Mouse (Mus musculus) left cerebral cortex, adult 8-10 months (tissue): ENCODE data around the gene Tcf19. TPM values are rescaled to one million over a fixed set of nuclear protein-coding genes. Genes with fewer than 3 reads are reported as not detected.

ENCODE experiments used
- DNase-seq, 2 experiments: peaks; one replicate each; pipeline ENCODE4 v3.0.0; 2022; ENCODE audit warnings: low spot score in 2 of 2
- total RNA-seq, 4 experiments: library from RNA; stranded (reverse); gene quantifications; 2 replicates each; pipeline ENCODE4 v1.2.4; 2022

Tcf19 gene
- total RNA-seq, result 10 to 100 TPM in 3 of 4 experiments, 1 to 10 TPM in 1; 10.0 to 16.0 (median 13.3) TPM

DNA sequence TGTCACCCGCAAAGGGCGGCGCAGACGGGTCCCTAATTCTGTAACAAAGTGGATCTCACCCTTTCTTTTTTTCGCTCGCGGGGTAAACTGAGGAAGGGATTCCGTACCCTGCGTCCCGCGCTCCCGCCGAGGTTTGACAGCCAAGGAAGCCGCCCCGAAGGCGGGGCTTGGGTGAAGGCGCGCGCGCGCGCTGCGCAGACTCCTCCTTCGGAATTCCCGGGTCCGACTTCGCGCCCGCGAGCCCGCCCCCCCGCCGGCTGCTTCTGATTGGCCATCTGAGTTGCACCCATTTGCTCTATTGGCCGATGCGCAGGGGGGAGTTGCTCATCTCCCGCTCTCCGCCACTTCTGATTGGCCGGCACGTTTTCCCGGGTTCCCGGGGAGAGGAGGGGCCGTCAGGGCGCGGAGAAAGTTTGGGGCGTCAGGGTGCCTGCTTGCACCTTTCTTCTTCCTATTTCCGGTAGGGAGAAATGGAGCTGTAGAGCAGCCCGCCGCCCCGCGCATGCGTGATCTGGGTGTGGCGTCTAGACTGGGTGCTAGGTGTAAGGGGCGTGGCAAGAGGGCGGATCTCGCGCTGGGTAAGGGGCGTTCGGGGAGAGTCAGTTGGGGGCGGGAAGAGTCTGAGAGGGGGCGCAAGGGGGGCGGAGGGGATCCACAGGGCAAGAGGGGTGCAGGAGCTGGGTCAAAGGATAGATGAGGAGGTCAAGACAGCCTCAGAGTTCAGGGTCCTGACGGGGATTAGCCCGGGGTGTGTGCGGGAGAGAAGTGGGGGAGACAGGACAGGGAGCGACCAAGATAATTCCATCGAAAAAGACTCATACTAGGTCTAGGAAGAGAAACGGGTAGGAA lies at the start of gene Tcf19, which contains the start of gene Cchcr1:
Gene Tcf19 (minus strand): TSS at position 173 of the 849 bp plus-strand sequence.
Gene Cchcr1 (plus strand): TSS at position 449 of the 849 bp plus-strand sequence.
- DNase-seq, result peak; percentile 81 to 95

DNA sequence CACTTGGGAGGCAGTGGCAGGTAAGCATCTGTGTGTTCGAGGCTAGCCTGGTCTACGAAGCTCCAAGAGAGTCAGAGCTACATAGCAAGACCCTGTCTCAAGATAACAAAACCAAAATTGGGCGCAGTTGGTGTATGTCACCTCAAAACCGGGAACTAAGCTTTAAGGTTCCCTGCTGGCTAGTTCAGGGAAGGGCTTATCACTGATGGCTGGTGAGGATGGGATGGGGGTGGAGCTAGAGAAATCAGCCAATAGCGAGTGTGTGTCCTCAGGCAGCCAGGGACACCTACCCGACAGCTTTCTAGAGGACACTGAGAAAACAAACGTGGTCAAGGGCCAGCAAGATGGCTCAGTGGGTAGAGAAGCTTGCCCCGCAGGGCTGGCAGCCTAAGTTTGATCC lies 41.6 kb upstream of the Tcf19 start:
- no peak for DNase-seq

DNA sequence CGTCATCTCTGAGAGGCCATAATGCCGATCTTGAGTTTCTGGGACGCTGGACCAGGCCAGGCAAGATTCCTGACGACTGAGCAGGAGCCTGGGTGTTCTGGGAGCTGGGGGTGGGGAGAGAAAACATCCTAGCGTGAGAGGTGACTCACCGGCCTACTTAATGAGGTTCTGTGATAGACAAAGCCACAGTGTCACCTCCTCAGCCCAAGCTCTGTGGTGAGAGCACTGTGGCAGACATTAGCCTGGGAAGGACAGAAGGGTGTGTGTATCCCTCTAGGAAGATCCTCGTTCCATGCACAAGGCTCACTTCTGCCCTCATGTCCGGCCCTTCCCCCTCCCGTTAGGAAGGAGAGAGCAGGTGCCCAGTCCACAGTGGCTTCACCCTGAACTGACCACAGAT lies 40.7 kb upstream of the Tcf19 start:
- DNase-seq, result no peak

DNA sequence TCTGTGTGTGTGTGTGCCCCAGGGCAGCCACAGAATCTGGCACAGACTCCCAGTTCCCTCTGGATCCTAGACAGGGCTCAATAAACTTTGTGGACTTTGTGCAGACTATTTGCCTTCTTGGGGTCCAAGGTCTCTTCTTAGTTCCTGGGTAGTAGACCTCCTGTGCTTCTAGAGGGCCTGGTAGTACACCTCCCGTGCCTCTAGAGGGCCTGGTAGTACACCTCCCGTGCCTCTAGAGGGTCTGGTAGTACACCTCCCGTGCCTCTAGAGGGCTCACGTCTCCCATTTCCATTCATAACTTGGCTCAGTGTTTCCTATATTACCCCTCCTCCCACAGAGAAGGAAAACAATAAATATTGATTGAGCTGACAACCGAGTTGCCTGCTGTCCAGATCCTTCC lies 40.2 kb upstream of the Tcf19 start:
- no peak for DNase-seq

DNA sequence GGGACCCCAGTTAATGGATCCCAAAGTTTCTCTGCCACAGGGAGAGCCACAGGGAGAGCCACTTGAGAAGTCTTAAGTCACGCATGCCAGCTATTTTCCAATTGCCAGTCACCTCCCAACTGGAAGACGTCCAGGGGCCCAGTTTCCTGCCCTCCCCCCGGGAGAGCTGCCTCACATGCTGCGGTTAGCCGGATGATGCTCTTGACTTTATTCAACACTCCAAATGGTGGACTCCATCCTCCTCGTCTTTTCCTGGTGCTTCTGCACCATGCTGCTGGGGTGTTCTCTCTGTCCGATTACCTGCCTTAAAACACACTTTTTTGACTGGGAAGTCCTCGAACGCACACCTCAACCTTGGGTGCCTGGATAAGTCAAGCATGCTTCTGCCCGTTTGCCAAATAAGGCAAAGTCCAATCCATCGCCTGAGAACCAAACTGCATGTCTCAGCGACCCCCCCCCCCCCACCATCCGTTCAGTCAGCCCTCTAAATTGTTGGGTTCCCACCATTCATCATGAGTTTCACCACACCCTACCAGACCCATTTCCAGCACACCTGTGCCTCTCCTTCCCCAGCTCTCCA lies 39.7 kb upstream of the Tcf19 start:
- no peak for DNase-seq

DNA sequence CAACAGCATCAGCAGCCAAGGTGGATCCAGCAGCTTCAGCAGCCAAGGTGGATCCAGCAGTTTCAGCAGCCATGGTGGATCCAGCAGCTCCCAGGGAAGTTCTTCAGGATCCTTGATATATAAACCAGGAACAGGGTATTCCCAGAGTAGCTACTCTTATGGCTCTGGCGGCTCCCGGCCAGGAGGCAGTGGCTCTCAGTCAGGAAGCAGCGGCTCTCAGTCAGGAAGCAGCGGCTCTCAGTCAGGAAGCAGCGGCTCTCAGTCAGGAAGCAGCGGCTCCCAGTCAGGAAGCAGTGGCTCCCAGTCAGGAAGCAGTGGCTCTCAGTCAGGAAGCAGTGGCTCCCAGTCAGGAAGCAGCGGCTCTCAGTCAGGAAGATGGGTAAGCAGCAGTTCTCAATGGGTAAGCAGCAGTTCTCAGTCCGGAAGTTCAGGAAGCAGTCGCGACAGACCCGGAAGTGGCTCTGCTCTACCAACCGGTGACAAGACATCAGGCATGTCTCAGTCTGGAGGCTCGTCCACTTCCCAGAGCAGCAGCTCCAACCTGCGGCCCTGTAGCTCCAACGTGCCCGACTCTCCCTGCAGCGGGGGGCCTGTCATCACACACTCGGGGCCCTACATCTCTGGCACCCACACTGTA lies 38.3 kb upstream of the Tcf19 start:
- DNase-seq, result no peak

DNA sequence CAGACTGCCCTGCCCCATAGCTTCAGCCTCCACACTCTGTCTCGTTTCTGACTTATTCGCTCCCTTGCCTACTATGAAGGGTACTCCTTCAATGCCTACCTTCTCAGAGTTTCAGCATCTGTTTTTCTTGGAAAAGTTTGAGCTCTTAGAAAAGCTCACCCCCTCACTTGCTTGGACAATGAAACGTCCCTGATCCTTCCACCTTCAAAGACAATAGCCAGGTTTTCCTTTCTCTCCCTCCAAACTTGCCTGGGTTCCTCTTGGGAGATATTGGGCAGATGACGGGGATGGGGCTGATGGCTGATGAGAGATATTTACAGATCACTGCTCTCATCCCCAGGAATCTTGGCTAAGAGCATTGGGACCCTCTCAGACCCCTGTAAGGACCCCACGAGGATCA lies 37.7 kb upstream of the Tcf19 start:
- no peak for DNase-seq

DNA sequence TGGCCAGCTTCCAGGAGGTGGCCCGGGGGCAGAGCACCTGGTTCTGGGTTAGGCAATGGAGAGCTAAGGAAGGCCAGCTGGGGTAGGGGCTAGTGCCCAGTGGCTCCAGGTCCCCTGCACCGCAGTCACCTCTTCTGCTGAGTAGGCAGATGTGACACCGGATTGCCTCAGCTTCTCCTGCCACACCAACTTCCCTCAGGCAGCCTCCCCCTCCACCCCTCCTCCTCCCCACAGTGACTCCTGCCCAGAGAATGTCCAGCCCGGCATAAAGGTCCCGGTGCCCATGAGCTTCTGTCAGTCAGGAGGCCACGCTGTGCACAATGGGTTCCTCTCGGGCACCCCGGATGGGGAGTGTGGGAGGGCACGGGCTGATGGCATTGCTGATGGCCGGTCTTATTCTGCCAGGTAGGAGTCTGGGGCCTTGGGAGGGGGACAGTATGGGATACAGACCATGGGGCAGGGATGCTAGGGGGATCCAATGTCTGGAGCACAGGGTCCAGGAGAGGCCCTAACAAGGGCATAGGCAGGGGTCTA lies 35.3 kb upstream of the Tcf19 start, which contains the start of gene Cdsn:
Gene Cdsn (plus strand): TSS at position 248 of the 534 bp plus-strand sequence.
- DNase-seq, result no peak

DNA sequence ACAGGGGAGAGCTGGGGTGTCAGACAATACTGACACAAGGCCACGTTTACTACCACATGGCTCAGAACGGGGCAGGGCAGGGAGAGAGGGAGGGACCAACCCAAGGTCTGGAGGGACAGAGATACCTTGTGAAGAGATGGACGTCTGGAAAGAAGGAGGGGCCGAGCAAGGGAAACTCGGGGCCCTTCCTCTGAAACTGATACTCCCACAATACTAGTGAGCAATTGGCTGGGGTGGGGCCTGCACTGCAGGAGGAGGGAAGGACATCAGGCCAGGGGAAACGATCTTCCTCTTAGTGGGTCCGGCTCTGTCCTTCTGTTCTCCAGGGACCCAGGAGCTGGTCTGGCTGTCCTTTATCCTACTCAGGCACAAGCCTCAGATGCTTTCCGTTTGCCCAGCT lies 34.2 kb upstream of the Tcf19 start:
- no peak for DNase-seq

DNA sequence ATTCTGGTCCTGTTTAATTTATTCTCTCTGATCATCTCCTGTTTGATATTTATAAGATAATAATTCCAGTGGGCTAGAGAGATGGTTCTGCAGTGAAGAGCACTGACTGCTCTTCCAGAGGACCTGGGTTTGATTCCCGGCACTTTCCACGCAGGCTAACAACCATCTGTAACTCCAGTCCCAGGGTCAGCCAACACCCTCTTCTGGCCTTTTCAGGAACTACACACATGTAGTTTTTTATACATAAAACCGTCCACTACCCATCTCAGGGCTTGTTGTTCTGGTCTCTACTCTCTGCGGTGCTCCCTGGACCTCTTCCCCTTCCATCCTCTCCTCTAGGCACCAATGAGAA lies 33.5 kb upstream of the Tcf19 start:
- no peak for DNase-seq

DNA sequence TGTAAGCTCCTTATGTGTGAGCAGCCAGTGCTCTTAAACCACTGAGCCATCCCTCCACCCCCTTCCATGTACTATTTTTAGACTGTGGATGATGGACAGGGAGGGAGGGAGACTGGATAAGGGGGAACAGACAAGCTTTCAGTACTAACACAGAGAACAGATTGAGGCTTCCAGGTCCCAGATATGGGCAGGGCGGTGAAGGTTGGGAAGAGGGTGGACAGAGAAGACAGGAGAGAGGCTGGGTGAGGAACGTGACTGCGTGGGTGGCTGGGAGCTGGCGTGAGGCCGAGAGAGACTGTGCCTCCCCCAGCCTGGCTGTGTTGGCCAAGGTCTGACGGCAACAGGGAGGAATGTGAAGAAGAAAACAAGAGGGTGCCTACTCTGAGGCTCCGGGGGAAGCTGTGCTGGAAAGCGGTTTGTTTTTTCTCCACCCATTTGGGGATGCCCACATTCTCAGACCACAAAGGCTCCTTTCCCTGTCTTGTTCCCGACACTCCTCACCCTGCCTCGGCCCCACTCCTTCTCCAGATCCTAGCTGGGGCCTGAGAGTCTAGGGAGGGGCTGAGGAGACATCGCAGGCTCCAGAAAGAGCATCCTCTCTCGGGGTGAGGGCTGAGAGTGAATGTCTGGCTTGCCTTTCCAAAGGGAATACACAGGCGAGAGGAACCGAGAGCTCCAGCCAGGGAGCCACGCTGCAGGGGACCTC lies 33.0 kb upstream of the Tcf19 start:
- DNase-seq, result peak; percentile 63 to 89

DNA sequence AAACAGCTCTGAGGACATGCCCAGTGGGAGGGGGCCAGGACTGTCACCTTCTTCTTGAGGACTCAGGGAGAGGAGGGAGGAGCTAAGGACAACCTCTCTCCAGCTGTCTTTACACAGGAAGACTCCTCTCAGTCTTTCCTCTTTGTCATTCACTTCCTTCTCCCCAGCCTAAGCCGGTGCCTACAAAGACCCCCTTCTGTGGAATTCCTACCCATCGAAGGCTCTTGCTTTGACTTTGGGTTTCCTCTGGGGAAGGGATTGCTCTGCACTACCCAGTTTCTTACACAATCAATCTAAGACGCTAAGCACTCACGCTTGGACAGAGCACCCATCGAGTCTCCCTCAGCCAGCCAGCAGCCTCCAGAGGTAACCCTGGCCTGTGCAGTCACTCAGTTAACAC lies 32.0 kb upstream of the Tcf19 start:
- DNase-seq, result no peak

DNA sequence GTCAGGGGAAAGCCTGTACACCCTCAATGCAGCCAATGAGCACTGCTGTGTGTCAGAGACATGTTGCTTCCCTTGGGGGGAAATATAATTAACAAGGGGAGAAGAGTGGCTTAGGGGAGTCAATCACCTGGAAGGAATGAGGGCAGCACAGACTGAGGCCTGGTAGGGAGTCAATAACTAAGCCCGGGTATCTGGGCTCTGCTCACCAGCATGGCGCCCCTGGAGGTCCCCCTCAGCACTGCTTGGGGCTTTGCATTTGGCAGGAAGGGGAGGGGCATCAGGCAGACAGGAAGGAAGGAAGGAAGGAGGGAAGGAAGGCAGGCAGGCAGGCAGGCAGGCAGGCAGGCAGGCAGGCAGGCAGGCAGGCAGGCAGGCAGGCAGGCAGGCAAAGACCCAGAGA lies 30.8 kb upstream of the Tcf19 start:
- no peak for DNase-seq

DNA sequence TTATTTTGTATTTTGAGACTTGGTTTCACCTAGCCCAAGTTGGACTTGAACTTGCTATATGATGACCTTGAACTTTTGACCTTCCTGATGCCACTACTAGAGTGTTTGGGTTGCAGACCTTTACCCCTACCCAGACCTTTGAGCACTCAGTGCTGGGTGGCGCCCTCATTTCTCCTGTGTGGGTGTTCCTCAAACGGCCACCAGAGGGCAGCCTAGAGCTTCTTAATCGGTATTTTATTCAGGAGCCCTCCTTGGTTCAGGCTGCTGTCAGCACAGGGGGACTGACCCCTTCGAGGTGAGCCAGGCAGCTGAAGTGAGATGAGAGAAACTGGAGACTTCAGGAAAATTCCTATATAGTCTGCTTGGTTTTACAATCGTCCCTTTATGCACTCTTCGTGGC lies 28.1 kb upstream of the Tcf19 start:
- peak in 1 of 2 experiments; percentile 46 for DNase-seq

DNA sequence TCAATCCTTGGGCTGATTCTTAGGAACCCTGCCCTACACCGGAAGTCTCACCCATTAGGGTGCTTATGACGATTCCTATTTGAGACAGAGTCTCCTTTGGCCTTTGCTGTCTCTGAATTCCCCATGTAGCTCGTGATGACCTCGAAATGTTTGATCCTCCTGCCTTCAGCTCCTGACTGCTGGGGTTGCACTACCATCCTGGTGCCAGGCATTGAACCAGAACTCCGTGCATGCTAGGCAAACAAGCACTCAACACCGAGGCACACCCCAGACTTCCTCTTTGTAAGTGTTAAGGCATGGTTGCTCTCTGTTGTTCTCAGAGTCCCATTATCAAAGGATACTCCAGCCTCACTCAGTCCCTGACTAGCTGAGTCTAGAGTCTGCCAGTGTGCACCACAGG lies 27.4 kb upstream of the Tcf19 start:
- DNase-seq, result no peak

DNA sequence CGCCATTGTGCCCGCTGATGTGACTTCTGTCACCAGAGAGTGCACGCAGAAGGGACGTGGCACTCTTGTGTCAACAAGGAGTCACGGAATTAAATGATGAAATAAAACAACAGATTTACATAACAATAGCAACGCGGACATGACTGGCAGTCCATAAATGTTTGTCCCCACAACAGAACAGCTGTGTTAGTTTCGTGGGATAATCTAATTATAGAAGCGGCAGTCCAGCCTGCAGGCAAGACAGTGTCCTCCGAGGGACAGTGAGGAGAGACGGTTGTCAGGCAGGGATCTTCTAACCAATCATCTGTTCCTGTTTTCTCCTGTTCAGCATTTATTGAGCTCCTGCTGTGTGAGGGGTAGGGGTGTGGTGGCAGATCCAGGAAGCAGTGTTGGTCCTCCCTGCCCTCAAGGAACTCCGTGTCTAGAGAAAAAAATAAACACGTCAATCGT lies 26.8 kb upstream of the Tcf19 start:
- no peak for DNase-seq

DNA sequence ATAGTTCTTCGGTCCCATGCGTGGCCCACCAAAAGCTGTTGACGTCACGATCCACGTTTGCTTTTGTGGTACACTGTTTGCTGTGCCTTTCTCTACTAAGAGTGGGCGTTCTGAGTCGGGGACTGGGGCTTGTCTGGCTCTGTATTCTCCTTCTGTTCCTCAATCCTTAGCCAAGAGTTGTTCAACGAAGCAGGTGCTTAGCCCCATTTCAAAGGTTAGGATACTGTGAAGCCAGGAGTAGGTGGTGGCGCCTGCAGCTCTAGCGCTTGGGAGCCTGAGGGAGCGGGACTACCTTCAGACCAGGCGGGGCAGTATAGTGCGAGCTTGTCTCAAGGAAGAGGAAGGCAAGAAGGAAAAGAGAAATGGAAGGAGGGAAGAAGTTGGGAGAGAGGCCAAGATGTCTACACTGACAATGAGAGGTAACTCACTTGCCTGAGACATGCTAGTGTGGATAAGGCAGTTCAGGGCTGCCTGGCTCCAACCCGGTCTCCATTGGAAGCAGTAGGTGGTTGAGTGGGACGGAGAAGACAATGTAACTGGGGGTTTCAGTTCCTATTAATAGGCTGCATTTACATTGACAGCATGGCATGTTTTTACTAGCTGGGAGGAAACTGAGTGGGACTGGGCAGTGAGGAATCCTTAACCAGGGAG lies 26.3 kb upstream of the Tcf19 start:
- DNase-seq, result no peak

DNA sequence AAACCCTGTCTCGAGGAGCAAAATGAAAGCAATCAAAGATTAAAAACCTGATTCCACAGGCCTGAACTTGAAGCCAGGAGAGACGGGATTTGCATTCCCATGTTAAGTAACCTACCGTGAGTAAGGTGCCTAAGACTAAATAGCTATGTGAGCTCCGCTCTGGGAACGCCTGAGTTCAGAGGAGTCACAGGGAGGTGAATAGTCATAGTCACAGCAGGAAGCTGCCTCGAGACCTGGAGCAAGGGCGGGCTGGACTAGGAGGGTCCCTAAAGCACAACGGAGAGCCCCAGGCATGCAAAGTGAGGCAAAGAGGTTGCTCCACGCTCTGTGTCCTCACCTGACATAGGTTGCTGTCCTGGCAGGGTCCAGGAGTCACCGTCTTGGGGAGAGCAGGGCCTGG lies 22.9 kb upstream of the Tcf19 start:
- DNase-seq, result no peak

DNA sequence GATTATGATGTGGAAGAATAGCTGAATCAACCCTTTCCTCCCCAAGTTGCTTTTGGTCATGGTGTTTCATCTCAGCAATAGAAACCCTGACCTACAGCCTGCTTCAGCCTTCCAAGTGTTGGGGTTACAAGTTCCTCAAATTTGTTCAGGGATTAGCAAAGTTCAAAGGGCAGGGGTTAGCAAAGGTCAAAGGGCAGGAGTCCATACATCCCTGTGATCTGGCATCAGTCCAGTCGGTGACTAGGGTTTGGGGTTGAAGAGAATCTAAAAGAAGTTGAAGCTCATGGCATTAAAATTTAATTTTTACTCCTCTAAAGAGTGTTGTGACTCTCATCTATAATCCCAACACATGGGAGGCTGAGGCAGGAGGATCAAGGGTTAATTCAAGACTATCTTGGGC lies 21.9 kb upstream of the Tcf19 start:
- no peak for DNase-seq

DNA sequence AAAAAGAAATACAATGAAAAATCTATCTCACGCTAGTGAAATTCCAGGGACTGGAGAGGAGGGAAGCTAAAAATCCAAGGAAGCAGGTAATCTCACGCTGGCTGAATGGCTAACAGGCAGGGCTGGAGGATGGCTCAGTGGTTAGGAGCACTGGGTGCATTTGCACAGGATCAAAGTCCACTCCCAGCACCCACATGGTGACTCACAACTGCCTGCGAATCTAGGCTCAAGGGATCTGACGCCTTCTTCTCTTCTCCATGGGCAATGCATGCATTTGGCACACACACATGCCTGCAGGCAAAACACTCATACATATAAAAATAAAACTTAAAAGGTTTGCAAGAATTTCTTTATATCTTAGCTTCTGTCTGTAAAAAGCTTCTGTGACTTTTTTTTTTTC lies 20.8 kb upstream of the Tcf19 start:
- peak in 1 of 2 experiments; percentile 61 for DNase-seq

DNA sequence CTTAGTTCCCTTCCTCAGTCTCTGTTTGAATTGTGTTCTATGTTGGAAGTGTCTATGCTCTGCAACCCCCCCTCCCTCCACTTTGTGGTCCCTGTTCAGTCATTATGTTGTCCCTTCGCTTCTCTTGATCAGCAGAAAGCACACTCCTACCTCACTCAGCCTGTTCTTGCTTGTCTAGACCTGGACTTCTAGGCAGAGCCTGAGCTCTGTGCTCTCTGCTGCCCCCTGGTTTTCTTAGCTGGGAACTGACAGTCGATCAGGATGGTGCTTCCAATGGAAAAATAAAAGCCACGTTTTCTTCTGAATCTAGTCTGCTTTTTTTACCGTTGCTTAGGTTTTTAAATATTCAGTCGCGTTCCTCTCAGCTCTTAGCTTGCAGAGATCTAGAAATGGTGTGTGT lies 17.7 kb upstream of the Tcf19 start:
- DNase-seq, result peak; percentile 55 to 61
